In the genomic region with DNA sequence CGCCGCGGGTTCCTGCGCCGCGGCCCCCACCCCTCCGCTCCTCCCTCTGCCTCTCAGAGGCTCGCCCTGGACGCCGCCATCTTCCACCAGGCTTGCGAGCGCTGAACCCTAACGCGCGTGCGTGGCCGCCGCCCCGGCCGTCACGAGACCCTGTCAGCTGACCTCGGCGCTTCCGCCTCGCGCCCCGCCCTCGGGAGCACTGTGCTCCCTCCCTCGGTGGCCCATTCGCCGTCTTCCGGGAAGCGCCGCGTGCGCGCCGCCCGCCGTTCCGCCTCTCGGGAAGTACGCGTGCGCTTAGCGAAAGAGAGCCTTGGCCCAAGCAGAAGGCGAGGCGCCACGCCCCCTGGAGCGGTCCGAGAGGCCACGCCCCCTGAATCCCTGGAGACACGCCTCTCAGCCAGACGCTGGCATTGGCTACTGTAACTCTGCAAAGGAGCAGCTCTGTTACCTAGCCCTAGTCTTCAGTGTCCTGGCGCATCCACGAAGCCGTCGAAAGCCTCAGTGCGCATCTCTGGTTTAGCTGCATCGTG, we compare ENCODE assay signal across 8 mouse cellular contexts. TPM values are rescaled to one million over a fixed set of nuclear protein-coding genes. Genes with fewer than 3 reads are reported as not detected.
DNase-seq lines count a peak whose midpoint lies in the region; ATAC-seq lines count a peak whose summit lies in the region.

A gene (minus strand): TSS at position 108 of the 530 bp plus-strand sequence.

- H3K4me3 ChIP-seq in hindbrain, embryonic 11.5 days (ENCODE audit: low read depth, low read length) = peak within 1 kb of the TSS; percentile 98

- peak within 1 kb of the TSS; percentile 75 for H3K27ac ChIP-seq in hindbrain, embryonic 11.5 days (ENCODE audit: low read depth, low read length)

- H3K9ac ChIP-seq in hindbrain, embryonic 11.5 days (ENCODE audit: low read depth, low read length) = peak within 1 kb of the TSS; percentile 89

- DNase-seq in Muller cell, postnatal 12 days (ENCODE audit: inconsistent ontology term) = peak; percentile 99
- peak; percentile 98 for DNase-seq in cerebellum, adult 9-11 months
- DNase-seq in frontal cortex, adult 2 months (ENCODE audit: extremely low spot score in 1 of 2, low spot score in 1 of 2) = peak; percentile 96 to 98
- DNase-seq in hindbrain, embryonic 11.5 days (ENCODE audit: low spot score) = peak; percentile 97
- DNase-seq in layer of hippocampus, postnatal 10 days (ENCODE audit: low spot score in 2 of 2) = peak; percentile 96 to 98
- DNase-seq in lung, postnatal 10 days = peak; percentile 99
- DNase-seq in ovary, postnatal 36 days (ENCODE audit: low spot score) = peak; percentile 99
- peak; percentile 98 for DNase-seq in thymus, postnatal 25 days

- no peaks in the 10 kb centered on the region for H3K27me3 ChIP-seq in hindbrain, embryonic 11.5 days (ENCODE audit: control insufficient read depth, insufficient read depth, low read length)

- H3K4me2 ChIP-seq in hindbrain, embryonic 11.5 days (replicated peaks; ENCODE audit: low read depth, low read length) = peak within 1 kb of the TSS; percentile 59

- under 1% methylated on average over 58 of the region's 60 CpGs for WGBS in hindbrain, embryonic 11.5 days

- no peaks in the 10 kb centered on the region for H3K9me3 ChIP-seq in hindbrain, embryonic 11.5 days (ENCODE audit: control insufficient read depth, low read length)

- 0 out of 2 replicates have a peak, but pooled peaks cover 3% of the 10 kb centered on the region for H3K4me1 ChIP-seq in hindbrain, embryonic 11.5 days (replicated peaks; ENCODE audit: control insufficient read depth, insufficient read depth, low read length)

- ATAC-seq in hindbrain, embryonic 11.5 days (ENCODE audit: low FRiP score) = peak; percentile 97

- no peaks in the 10 kb centered on the region for H3K36me3 ChIP-seq in hindbrain, embryonic 11.5 days (ENCODE audit: control insufficient read depth, insufficient read depth, low read length)

RNA-seq across cellular contexts. Expression of the gene that starts here (rescaled TPM):
- 66.2 and 79.7 TPM in 2 replicates for polyA plus RNA-seq in frontal cortex, adult 2 months (2012; rRNA removed)
- 19.8 and 31.5 TPM in 2 replicates for polyA plus RNA-seq in hindbrain, embryonic 11.5 days (2014; fragmentation: Nextera tagmentation; extraction: Ambion mirVana)
- 10 to 100 TPM; 71.0 to 71.3 TPM for total RNA-seq in layer of hippocampus, postnatal 10 days (2021)

Comparison
In these comparisons a context has a peak if more than half of its experiments do, and no peak if none do; other contexts are left out.
1. Peak in every context shown above with its lines: DNase-seq, ATAC-seq, H3K4me3 ChIP-seq and H3K27ac ChIP-seq.